Mouse (Mus musculus) liver, embryonic 16.5 days (tissue): ENCODE measurements around the gene 4933424G06Rik. TPM values are rescaled to one million over a fixed set of nuclear protein-coding genes. Genes with fewer than 3 reads are reported as not detected.

Experiments used
- ATAC-seq: fragments of 200-750 bp; cut with Nextera tagmentation; 2 replicates; pipeline ENCODE4 v1.8.0; 2017; ENCODE audit warnings: low read depth, mild to moderate bottlenecking, moderate number of reproducible peaks, moderate library complexity
- H3K27ac ChIP-seq: fragments of 300-500 bp; sonication (generic); 2 replicates; pipeline ENCODE4 v1.5.1; 2014; ENCODE audit warnings: mild to moderate bottlenecking, low read length
- H3K27me3 ChIP-seq: fragments of 300-500 bp; sonication (generic); 2 replicates; pipeline ENCODE4 v1.6.1; 2014; ENCODE audit warnings: low read depth, low read length, mixed read lengths; ENCODE audit not compliant: control insufficient read depth, insufficient read depth
- H3K36me3 ChIP-seq: fragments of 300-500 bp; sonication (generic); 2 replicates; pipeline ENCODE4 v1.6.1; 2014; ENCODE audit warnings: mild to moderate bottlenecking; ENCODE audit not compliant: control insufficient read depth, insufficient read depth
- H3K4me1 ChIP-seq: fragments of 300-500 bp; sonication (generic); 2 replicates; pipeline ENCODE4 v1.6.1; 2014; ENCODE audit warnings: low read depth, low read length, mixed read lengths; ENCODE audit not compliant: control insufficient read depth
- H3K4me2 ChIP-seq: fragments of 300-500 bp; sonication (generic); 2 replicates; pipeline ENCODE4 v1.6.1; 2014; ENCODE audit warnings: low read depth, low read length, mixed read lengths
- H3K4me3 ChIP-seq: fragments of 300-500 bp; sonication (generic); 2 replicates; pipeline ENCODE4 v1.5.1; 2014; ENCODE audit warnings: low read depth, mild to moderate bottlenecking, low read length
- H3K9ac ChIP-seq: fragments of 300-500 bp; sonication (generic); 2 replicates; pipeline ENCODE4 v1.6.1; 2014; ENCODE audit warnings: low read depth, low read length
- H3K9me3 ChIP-seq: fragments of 300-500 bp; sonication (generic); replicated peaks from 2 replicates; pipeline ENCODE4 v1.6.1; 2016; ENCODE audit warnings: low read length; ENCODE audit not compliant: control insufficient read depth
- WGBS: fragments of 180-500 bp; shearing (Covaris S2); extraction: QIAGEN DNeasy Blood & Tissue Kit; methylation state at CpG from one replicate; pipeline ENCODE4 v1.1.7; 2014; ENCODE audit not compliant: insufficient replicate concordance; 5-methylcytosine and 5-hydroxymethylcytosine counted together
- polyA plus RNA-seq: library from polyadenylated mRNA; unstranded; fragments of >200 nt; fragmentation: Nextera tagmentation; extraction: Ambion mirVana; gene quantifications from 2 replicates; pipeline ENCODE4 v1.2.1, GENCODE M21; 2015

The 4933424G06Rik gene
- polyA plus RNA-seq, 1 experiment from 2014 or later, result not detected

DNA sequence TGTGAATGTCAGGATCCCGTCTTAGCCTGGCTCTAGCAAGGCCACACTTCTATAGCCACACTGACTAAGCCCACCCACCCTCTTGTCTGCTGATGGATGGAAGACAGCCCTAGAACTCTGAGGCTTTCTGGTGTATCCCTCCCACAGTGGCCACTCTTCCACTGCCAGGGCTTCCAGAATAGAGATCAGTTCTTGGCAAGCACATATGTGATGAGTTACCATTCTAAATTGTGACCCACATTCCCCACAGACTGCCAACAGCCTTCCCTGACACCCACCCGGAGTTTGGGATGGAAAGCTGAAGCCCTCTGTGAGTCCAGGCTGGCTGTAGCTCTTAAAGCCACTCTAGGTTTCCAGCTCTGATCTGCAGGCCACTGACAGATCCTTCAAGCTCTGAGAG is 2.8 kb upstream of the 4933424G06Rik start:
- Histone ChIP-seq H3K36me3 (peaks cover 16% of the 10 kb centered on the region), H3K4me2 (no peak overlapping the region), H3K9ac (no peak overlapping the region), H3K9me3 (no peaks in the 10 kb centered on the region), H3K4me1 (peaks cover 15% of the 10 kb centered on the region), H3K27me3 (no peaks in the 10 kb centered on the region), H3K4me3 (no peak overlapping the region), H3K27ac (no peak overlapping the region)
- ATAC-seq, result no peak
- WGBS, result 61% methylated on average over 2 of the region's 2 CpGs

- no peaks in the 10 kb centered on the region for H3K27me3 ChIP-seq
- H3K36me3 ChIP-seq, result peaks cover 14% of the 10 kb centered on the region
- no peaks in the 10 kb centered on the region for H3K9me3 ChIP-seq
- peaks cover 15% of the 10 kb centered on the region for H3K4me1 ChIP-seq
- no peak overlapping the region for H3K4me3 ChIP-seq
- H3K4me2 ChIP-seq, result no peak overlapping the region
- no peak overlapping the region for H3K9ac ChIP-seq
- no peak for ATAC-seq
- WGBS, result 73% methylated on average over 3 of the region's 3 CpGs
- H3K27ac ChIP-seq, result no peak overlapping the region
These were observed 2.2 kb upstream of the 4933424G06Rik start for GRCm38 (mm10) chr1:36707797-36708196.

- H3K4me1 ChIP-seq, result peaks cover 15% of the 10 kb centered on the region
- no peak for ATAC-seq
- peak overlapping the region; percentile 82 for H3K4me3 ChIP-seq
- H3K9ac ChIP-seq, result peak overlapping the region; percentile 88
- 69% methylated on average over 1 of the region's 1 CpGs for WGBS
- H3K36me3 ChIP-seq, result peaks cover 14% of the 10 kb centered on the region
- no peaks in the 10 kb centered on the region for H3K27me3 ChIP-seq
- H3K27ac ChIP-seq, result peak overlapping the region; percentile 69; the same call in 1 of the 2 replicates
- no peaks in the 10 kb centered on the region for H3K9me3 ChIP-seq
- H3K4me2 ChIP-seq, result peak overlapping the region; percentile 79
These were observed 1.3 kb upstream of the 4933424G06Rik start for GRCm38 (mm10) chr1:36708626-36709025.

DNA sequence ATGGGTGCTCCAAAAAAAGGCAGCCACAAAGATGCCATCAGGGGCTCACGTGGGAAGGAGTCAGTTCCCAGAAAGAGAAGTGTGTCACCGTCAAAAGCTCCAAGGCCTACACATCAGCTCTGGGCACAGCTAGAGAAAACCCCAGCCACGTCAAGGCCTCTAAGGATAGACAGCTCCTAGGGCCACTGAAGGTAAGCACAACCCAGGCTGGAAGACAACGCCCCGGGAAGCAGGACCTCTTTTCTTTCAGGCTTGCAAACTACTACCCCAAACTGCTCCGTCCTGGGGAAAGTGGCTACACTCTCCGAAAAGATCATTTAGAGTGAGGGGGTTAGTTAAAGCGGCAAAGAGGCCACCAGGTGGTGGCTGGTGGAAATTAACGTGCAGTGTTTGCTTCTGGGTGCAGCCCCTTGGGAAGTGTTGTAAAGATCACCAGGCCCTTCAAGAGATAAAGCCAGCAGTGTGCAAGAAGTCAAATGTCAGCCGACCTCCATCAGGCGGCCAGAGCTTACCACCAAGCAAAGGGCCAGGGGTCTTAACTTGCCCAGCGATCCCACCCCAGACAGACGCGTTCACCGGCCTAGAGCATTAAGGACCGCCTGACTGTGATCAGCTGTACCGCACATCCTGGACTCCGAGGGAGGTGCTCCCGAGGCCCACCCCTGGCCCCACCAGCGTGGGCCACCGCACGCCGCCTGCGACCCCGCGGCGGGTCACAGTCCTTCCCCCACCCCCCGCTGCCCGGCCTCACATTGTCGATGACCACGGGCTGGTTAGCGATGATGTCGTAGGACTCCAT is 695 bp upstream of the 4933424G06Rik start:
- WGBS, result under 1% methylated on average over 33 of the region's 33 CpGs
- H3K4me1 ChIP-seq, result peaks cover 15% of the 10 kb centered on the region
- H3K36me3 ChIP-seq, result peaks cover 11% of the 10 kb centered on the region
- H3K9ac ChIP-seq, result peak overlapping the region; percentile 88
- H3K4me3 ChIP-seq, result peak overlapping the region; percentile 82
- no peaks in the 10 kb centered on the region for H3K9me3 ChIP-seq
- peak overlapping the region; percentile 79 for H3K4me2 ChIP-seq
- ATAC-seq, result peak; percentile 45
- no peaks in the 10 kb centered on the region for H3K27me3 ChIP-seq
- H3K27ac ChIP-seq, result peak overlapping the region; percentile 69

GRCm38 (mm10) chr1:36711104-36711503 is 1.2 kb downstream of the 4933424G06Rik start:
- no peaks in the 10 kb centered on the region for H3K9me3 ChIP-seq
- no peak overlapping the region for H3K9ac ChIP-seq

GRCm38 (mm10) chr1:36714311-36714710 is 4.4 kb downstream of the 4933424G06Rik start, which contains the start of gene Actr1b:
Gene Actr1b, minus strand, starts transcription at chr1:36714422.
- 61% methylated on average over 5 of the region's 5 CpGs for WGBS
- H3K4me2 ChIP-seq, result no peak within 1 kb of the TSS

More at GRCm38 (mm10) chr1:36711104-36711503, 1.2 kb downstream of the 4933424G06Rik start:
- H3K27ac ChIP-seq, result no peak overlapping the region
- peaks cover 15% of the 10 kb centered on the region for H3K4me1 ChIP-seq
- H3K36me3 ChIP-seq, result peaks cover 6% of the 10 kb centered on the region
- no peaks in the 10 kb centered on the region for H3K27me3 ChIP-seq
- H3K4me3 ChIP-seq, result no peak overlapping the region
- no peak for ATAC-seq
- H3K4me2 ChIP-seq, result no peak overlapping the region
- 84% methylated on average over 2 of the region's 2 CpGs for WGBS

GRCm38 (mm10) chr1:36718786-36719185 is 8.8 kb downstream of the 4933424G06Rik start:
- Histone ChIP-seq H3K27ac (no peak overlapping the region), H3K27me3 (no peaks in the 10 kb centered on the region), H3K4me1 (no peaks in the 10 kb centered on the region), H3K9ac (no peak overlapping the region), H3K4me2 (no peak overlapping the region), H3K9me3 (no peaks in the 10 kb centered on the region), H3K36me3 (no peaks in the 10 kb centered on the region), H3K4me3 (no peak overlapping the region)
- no peak for ATAC-seq
- 20% methylated on average over 1 of the region's 1 CpGs for WGBS

More at GRCm38 (mm10) chr1:36714311-36714710, 4.4 kb downstream of the 4933424G06Rik start, which contains the start of gene Actr1b:
- no peak within 1 kb of the TSS for H3K4me3 ChIP-seq
- H3K36me3 ChIP-seq, result no peaks in the 10 kb centered on the region
- H3K9ac ChIP-seq, result no peak within 1 kb of the TSS
- peaks cover 2% of the 10 kb centered on the region for H3K4me1 ChIP-seq
- no peaks in the 10 kb centered on the region for H3K9me3 ChIP-seq
- no peaks in the 10 kb centered on the region for H3K27me3 ChIP-seq
- H3K27ac ChIP-seq, result no peak within 1 kb of the TSS
- ATAC-seq, result no peak

GRCm38 (mm10) chr1:36723146-36724056 is 13.5 kb downstream of the 4933424G06Rik start:
- Histone ChIP-seq H3K4me3 (no peak overlapping the region), H3K27ac (no peak overlapping the region), H3K4me1 (no peaks in the 10 kb centered on the region), H3K4me2 (no peak overlapping the region), H3K36me3 (no peaks in the 10 kb centered on the region), H3K27me3 (no peaks in the 10 kb centered on the region), H3K9me3 (no peaks in the 10 kb centered on the region), H3K9ac (no peak overlapping the region)
- ATAC-seq, result no peak
- 56% methylated on average over 16 of the region's 16 CpGs for WGBS
